Mouse (Mus musculus) CH12.LX (cell line): Measurements from ENCODE around the gene Zfp574. TPM values are rescaled to one million over a fixed set of nuclear protein-coding genes. Genes with fewer than 3 reads are reported as not detected.
"Not testable (repeated sequence)": the region's sequence is repeated elsewhere in the genome, so short reads cannot be mapped to it uniquely, and the experiment has no call there.

ENCODE experiments used
- DNase-seq: peaks from one replicate; pipeline ENCODE4 v3.0.0-alpha.2; 2013; ENCODE audit errors: extremely low read depth
- H3K27ac ChIP-seq: 2 replicates; pipeline ENCODE4 v1.5.1; 2012; ENCODE audit warnings: low read depth, mild to moderate bottlenecking, control low read depth, moderate library complexity; ENCODE audit not compliant: insufficient read depth
- H3K27me3 ChIP-seq: replicated peaks from 2 replicates; pipeline ENCODE3; 2012; ENCODE audit warnings: inconsistent platforms
- H3K36me3 ChIP-seq, 2 experiments: replicated peaks in 1 of 2; 2 replicates each; pipeline versions ENCODE3 to v1.6.1; 2012; ENCODE audit warnings: inconsistent platforms in 1 of 2, low read length in 1 of 2, mild to moderate bottlenecking in 1 of 2, mixed read lengths in 1 of 2, moderate library complexity in 1 of 2; ENCODE audit not compliant: control insufficient read depth in 1 of 2, insufficient read depth in 1 of 2
- H3K4me1 ChIP-seq, 2 experiments: 2 replicates each; pipeline ENCODE4 v1.6.1; 2012; ENCODE audit warnings: inconsistent platforms in 1 of 2, moderate library complexity in 1 of 2; ENCODE audit not compliant: insufficient read depth in 2 of 2, control insufficient read depth in 1 of 2
- H3K4me2 ChIP-seq: 2 replicates; pipeline ENCODE4 v1.6.1; 2012; ENCODE audit warnings: low read depth, mild to moderate bottlenecking, control low read depth; ENCODE audit not compliant: poor library complexity, insufficient read depth, severe bottlenecking
- H3K4me3 ChIP-seq, 3 experiments: fragments of 150-350 bp in 1 of 3; sonication (generic) in 1 of 3; replicated peaks in 1 of 3; 2 replicates each; pipeline versions ENCODE3 to v1.5.1; 2011 to 2012; ENCODE audit warnings: low read depth in 2 of 3, low read length in 2 of 3, mild to moderate bottlenecking in 2 of 3, moderate library complexity in 2 of 3, control low read depth in 1 of 3, improper control_type of control experiment in 1 of 3, inconsistent platforms in 1 of 3, mixed read lengths in 1 of 3; ENCODE audit not compliant: poor library complexity in 1 of 3
- H3K79me2 ChIP-seq: replicated peaks from 2 replicates; pipeline ENCODE4 v1.6.1; 2012; ENCODE audit warnings: mild to moderate bottlenecking, moderate library complexity; ENCODE audit not compliant: control insufficient read depth, poor library complexity, insufficient read depth, severe bottlenecking; ENCODE audit errors: extremely low read depth
- H3K9ac ChIP-seq: 2 replicates; pipeline ENCODE4 v1.6.1; 2012; ENCODE audit warnings: low read depth, mild to moderate bottlenecking, control low read depth, moderate library complexity; ENCODE audit not compliant: insufficient read depth
- H3K9me3 ChIP-seq: replicated peaks from 2 replicates; pipeline ENCODE3; 2012; ENCODE audit warnings: low read length, inconsistent platforms, mixed read lengths
- BHLHE40 ChIP-seq: IDR thresholded peaks from 2 replicates; pipeline ENCODE4 v1.6.1; 2011; ENCODE audit warnings: mild to moderate bottlenecking, low read depth, low read length, improper control_type of control experiment
- MAFK ChIP-seq: IDR thresholded peaks from 2 replicates; pipeline ENCODE4 v1.6.1; 2011; ENCODE audit warnings: low read length, improper control_type of control experiment; ENCODE audit not compliant: insufficient replicate concordance
- SIN3A ChIP-seq: IDR thresholded peaks from 2 replicates; pipeline ENCODE4 v1.6.1; 2012; ENCODE audit warnings: low read length, improper control_type of control experiment, inconsistent platforms
- UBTF ChIP-seq: IDR thresholded peaks from 2 replicates; pipeline ENCODE4 v1.6.1; 2012; ENCODE audit warnings: low read depth, mild to moderate bottlenecking, inconsistent platforms, low read length, improper control_type of control experiment, moderate library complexity
- ZNF384 ChIP-seq: IDR thresholded peaks from 2 replicates; pipeline ENCODE4 v1.6.1; 2012; ENCODE audit warnings: low read depth, low read length, improper control_type of control experiment, inconsistent platforms
- dilution Hi-C: fragments of 300-500 bp; cut with MboI; formaldehyde crosslinking; loops from 2 replicates; pipeline ENCODE4 v1.14.3; 2020; ENCODE audit warnings: low sequenced_read_pairs; ENCODE audit not compliant: extremely low pct_unique_long_range_greater_than_20kb, extremely low pct_ligation_motif_present
- in situ Hi-C: fragments of 300-500 bp; cut with MboI; formaldehyde crosslinking; loops from 3 replicates; pipeline ENCODE4 v1.14.3; 2019; ENCODE audit warnings: low sequenced_read_pairs, low pct_ligation_motif_present, low pct_unique_long_range_greater_than_20kb, mixed read lengths
- polyA plus RNA-seq: library from polyadenylated mRNA; unstranded; fragments of >175 nt; gene quantifications from 2 replicates; pipeline ENCODE4 v1.2.1, GENCODE M21; 2012; ENCODE audit warnings: low read depth; ENCODE audit not compliant: insufficient read length
- total RNA-seq, 2 experiments: library from RNA; depleted of rRNA; stranded (reverse); fragments of 300-350 nt in 1 of 2; fragments of >200 nt in 1 of 2; gene quantifications; 2 replicates each; pipeline ENCODE4 v1.2.3; 2012 to 2014

Zfp574 gene
- total and polyA plus RNA-seq, 3 experiments: 3.4 to 13.3 (median 11.2) TPM

- not testable (repeated sequence) for DNase-seq, H3K4me2 ChIP-seq
Measured at GRCm38 (mm10) chr7:25044599-25044998, 27.8 kb upstream of the Zfp574 start.

GRCm38 (mm10) chr7:25047363-25047762, 25.0 kb upstream of the Zfp574 start:
- in situ Hi-C loops: no loop called here
- Histone ChIP-seq H3K27ac (no peak overlapping the region), H3K79me2 (no peaks in the 10 kb centered on the region), H3K27me3 (peaks cover 3% of the 10 kb centered on the region), H3K4me3 (no peak overlapping the region), H3K4me2 (no peak overlapping the region), H3K9me3 (no peaks in the 10 kb centered on the region), H3K36me3 (peaks cover 0 to 6% of the 10 kb centered on the region in 2 experiments), H3K9ac (no peak overlapping the region), H3K4me1 (peaks cover 6 to 17% of the 10 kb centered on the region in 2 experiments; a peak in 3 of 4 replicates)
- dilution Hi-C loops: no loop called here
- TF ChIP-seq BHLHE40 (no peak), SIN3A (no peak), ZNF384 (peak; percentile 12; the same call in 1 of the 2 replicates)
- DNase-seq: no peak

More at GRCm38 (mm10) chr7:25044599-25044998, 27.8 kb upstream of the Zfp574 start:
- H3K36me3 ChIP-seq, H3K4me3 ChIP-seq, H3K9ac ChIP-seq, in situ Hi-C loops, dilution Hi-C loops, H3K79me2 ChIP-seq, H3K27me3 ChIP-seq, H3K27ac ChIP-seq, H3K9me3 ChIP-seq: not testable (repeated sequence)
- H3K4me1 ChIP-seq: peaks cover 2 to 13% of the 10 kb centered on the region in 2 experiments; a peak in 3 of 4 replicates

GRCm38 (mm10) chr7:25049295-25049930, 23.0 kb upstream of the Zfp574 start:
- Histone ChIP-seq H3K4me3 (no peak overlapping the region), H3K4me2 (peak overlapping the region; percentile 5; the same call in 1 of the 2 replicates), H3K9ac (no peak overlapping the region), H3K4me1 (peaks cover 6 to 17% of the 10 kb centered on the region in 2 experiments; a peak in 3 of 4 replicates), H3K9me3 (no peaks in the 10 kb centered on the region), H3K79me2 (no peaks in the 10 kb centered on the region), H3K36me3 (peaks cover 0 to 4% of the 10 kb centered on the region in 2 experiments), H3K27ac (no peak overlapping the region)
- in situ Hi-C loops (no loop called here), dilution Hi-C loops (no loop called here)
- DNase-seq: peak; percentile 67
- TF ChIP-seq MAFK (peak; percentile 65; the same call in 1 of the 2 replicates), UBTF (no peak)
- TF ChIP-seq, all 38 proteins: peak for 1
- peaks cover 3% of the 10 kb centered on the region for H3K27me3 ChIP-seq
